Mouse (Mus musculus) MEL (cell line): ENCODE measurements around the gene Flrt2. TPM values are rescaled to one million over a fixed set of nuclear protein-coding genes. Genes with fewer than 3 reads are reported as not detected.

Experiments used
- DNase-seq: peaks from one replicate; pipeline ENCODE4 v3.0.0; 2011; ENCODE audit warnings: low read depth, low spot score
- H3K27ac ChIP-seq: 2 replicates; pipeline ENCODE4 v1.5.1; 2012; ENCODE audit warnings: low read depth, mild to moderate bottlenecking, control low read depth, low read length, moderate library complexity; ENCODE audit not compliant: control insufficient read depth
- H3K27me3 ChIP-seq, 2 experiments: fragments of 150-350 bp in 1 of 2; sonication (generic) in 1 of 2; 2 replicates each; pipeline ENCODE4 v1.6.1; 2012; ENCODE audit warnings: low read length in 2 of 2, mild to moderate bottlenecking in 2 of 2, improper control_type of control experiment in 1 of 2, moderate library complexity in 1 of 2; ENCODE audit not compliant: insufficient read depth in 2 of 2, control insufficient read depth in 1 of 2
- H3K36me3 ChIP-seq, 2 experiments: 2 replicates each; pipeline ENCODE4 v1.6.1; 2012 to 2014; ENCODE audit warnings: low read length in 2 of 2, improper control_type of control experiment in 1 of 2, inconsistent platforms in 1 of 2, mild to moderate bottlenecking in 1 of 2; ENCODE audit not compliant: insufficient read depth in 2 of 2, control insufficient read depth in 1 of 2
- H3K4me1 ChIP-seq, 2 experiments: fragments of 150-350 bp in 1 of 2; sonication (generic) in 1 of 2; 2 replicates each; pipeline ENCODE4 v1.6.1; 2012; ENCODE audit warnings: low read length in 2 of 2, improper control_type of control experiment in 1 of 2, mild to moderate bottlenecking in 1 of 2; ENCODE audit not compliant: insufficient read depth in 2 of 2, control insufficient read depth in 1 of 2
- H3K4me3 ChIP-seq, 2 experiments: fragments of 150-350 bp in 1 of 2; sonication (generic) in 1 of 2; 2 replicates each; pipeline ENCODE4 v1.5.1; 2012; ENCODE audit warnings: low read depth in 2 of 2, low read length in 2 of 2, mild to moderate bottlenecking in 2 of 2, moderate library complexity in 2 of 2, control low read depth in 1 of 2, improper control_type of control experiment in 1 of 2; ENCODE audit not compliant: control insufficient read depth in 1 of 2, insufficient read depth in 1 of 2
- H3K79me2 ChIP-seq: 2 replicates; pipeline ENCODE4 v1.6.1; 2012; ENCODE audit warnings: mild to moderate bottlenecking, low read length, moderate library complexity; ENCODE audit not compliant: control insufficient read depth, poor library complexity, insufficient read depth
- H3K9ac ChIP-seq: 2 replicates; pipeline ENCODE4 v1.6.1; 2012; ENCODE audit warnings: low read depth, mild to moderate bottlenecking, control low read depth, low read length, moderate library complexity; ENCODE audit not compliant: control insufficient read depth, poor library complexity, severe bottlenecking
- H3K9me3 ChIP-seq: fragments of 150-350 bp; sonication (generic); replicated peaks from 2 replicates; pipeline ENCODE4 v1.6.1; 2012; ENCODE audit warnings: mild to moderate bottlenecking, low read length, improper control_type of control experiment, moderate library complexity; ENCODE audit not compliant: insufficient read depth
- BHLHE40 ChIP-seq: IDR thresholded peaks from 2 replicates; pipeline ENCODE4 v1.6.1; 2012; ENCODE audit warnings: low read depth, mild to moderate bottlenecking, inconsistent platforms, low read length, improper control_type of control experiment, borderline replicate concordance
- CHD2 ChIP-seq: IDR thresholded peaks from 2 replicates; pipeline ENCODE4 v1.6.1; 2011; ENCODE audit warnings: low read length, improper control_type of control experiment
- E2F4 ChIP-seq: IDR thresholded peaks from 2 replicates; pipeline ENCODE4 v1.6.1; 2011; ENCODE audit warnings: low read depth, low read length, improper control_type of control experiment, borderline replicate concordance
- ELF1 ChIP-seq: IDR thresholded peaks from 2 replicates; pipeline ENCODE4 v1.6.1; 2014; ENCODE audit warnings: low read depth, mild to moderate bottlenecking, inconsistent platforms, low read length, improper control_type of control experiment, moderate library complexity
- GABPA ChIP-seq: IDR thresholded peaks from 2 replicates; pipeline ENCODE4 v1.6.1; 2012; ENCODE audit warnings: low read depth, mild to moderate bottlenecking, inconsistent platforms, low read length, improper control_type of control experiment, moderate library complexity
- HCFC1 ChIP-seq: IDR thresholded peaks from 2 replicates; pipeline ENCODE4 v1.6.1; 2012; ENCODE audit warnings: low read depth, mild to moderate bottlenecking, inconsistent platforms, low read length, improper control_type of control experiment, moderate library complexity
- JUND ChIP-seq: IDR thresholded peaks from 2 replicates; pipeline ENCODE4 v1.6.1; 2011; ENCODE audit warnings: low read depth, mild to moderate bottlenecking, improper control_type of control experiment, low read length
- MAX ChIP-seq: IDR thresholded peaks from 2 replicates; pipeline ENCODE4 v1.6.1; 2011; ENCODE audit warnings: low read length, improper control_type of control experiment
- MAZ ChIP-seq: IDR thresholded peaks from 2 replicates; pipeline ENCODE4 v1.6.1; 2012; ENCODE audit warnings: low read depth, mild to moderate bottlenecking, inconsistent platforms, low read length, improper control_type of control experiment
- MEF2A ChIP-seq: IDR thresholded peaks from 2 replicates; pipeline ENCODE4 v1.6.1; 2014; ENCODE audit warnings: low read depth, mild to moderate bottlenecking, inconsistent platforms, low read length, improper control_type of control experiment; ENCODE audit not compliant: poor library complexity, insufficient replicate concordance, severe bottlenecking; ENCODE audit errors: extremely low read depth
- MXI1 ChIP-seq: IDR thresholded peaks from 2 replicates; pipeline ENCODE4 v1.6.1; 2011; ENCODE audit warnings: mild to moderate bottlenecking, low read depth, low read length, improper control_type of control experiment
- MYB ChIP-seq: IDR thresholded peaks from 2 replicates; pipeline ENCODE4 v1.6.1; 2011; ENCODE audit warnings: mild to moderate bottlenecking, low read depth, low read length, improper control_type of control experiment
- MYC ChIP-seq: IDR thresholded peaks from 2 replicates; pipeline ENCODE4 v1.6.1; 2011; ENCODE audit warnings: low read depth, mild to moderate bottlenecking, low read length, improper control_type of control experiment, moderate library complexity
- NELFE ChIP-seq: IDR thresholded peaks from 2 replicates; pipeline ENCODE4 v1.6.1; 2011; ENCODE audit warnings: low read depth, low read length, improper control_type of control experiment
- NRF1 ChIP-seq: IDR thresholded peaks from 2 replicates; pipeline ENCODE4 v1.6.1; 2014; ENCODE audit warnings: low read depth, mild to moderate bottlenecking, inconsistent platforms, low read length, improper control_type of control experiment, moderate library complexity; ENCODE audit not compliant: poor library complexity, insufficient read depth, severe bottlenecking
- RAD21 ChIP-seq: IDR thresholded peaks from 2 replicates; pipeline ENCODE4 v1.6.1; 2011; ENCODE audit warnings: mild to moderate bottlenecking, low read depth, low read length, improper control_type of control experiment
- SMC3 ChIP-seq: IDR thresholded peaks from 2 replicates; pipeline ENCODE4 v1.6.1; 2011; ENCODE audit warnings: low read depth, low read length, improper control_type of control experiment
- TAL1 ChIP-seq: IDR thresholded peaks from 2 replicates; pipeline ENCODE4 v1.6.1; 2012; ENCODE audit warnings: mild to moderate bottlenecking, inconsistent platforms, low read length, moderate library complexity, mixed read lengths
- UBTF ChIP-seq: IDR thresholded peaks from 2 replicates; pipeline ENCODE4 v1.6.1; 2012; ENCODE audit warnings: low read depth, mild to moderate bottlenecking, inconsistent platforms, low read length, improper control_type of control experiment, moderate library complexity, borderline replicate concordance; ENCODE audit not compliant: insufficient read depth
- USF2 ChIP-seq, 2 experiments: IDR thresholded peaks; 2 replicates each; pipeline ENCODE4 v1.6.1; 2011 to 2012; ENCODE audit warnings: improper control_type of control experiment in 2 of 2, low read length in 2 of 2, borderline replicate concordance in 1 of 2, inconsistent platforms in 1 of 2, low read depth in 1 of 2, mild to moderate bottlenecking in 1 of 2; ENCODE audit not compliant: insufficient read depth in 1 of 2
- ZKSCAN1 ChIP-seq: IDR thresholded peaks from 2 replicates; pipeline ENCODE4 v1.6.1; 2012; ENCODE audit warnings: low read depth, mild to moderate bottlenecking, inconsistent platforms, low read length, improper control_type of control experiment, moderate library complexity
- ZMIZ1 ChIP-seq: IDR thresholded peaks from 2 replicates; pipeline ENCODE4 v1.6.1; 2012; ENCODE audit warnings: low read depth, mild to moderate bottlenecking, inconsistent platforms, low read length, improper control_type of control experiment, moderate library complexity
- ZNF384 ChIP-seq: IDR thresholded peaks from 2 replicates; pipeline ENCODE4 v1.6.1; 2012; ENCODE audit warnings: low read depth, mild to moderate bottlenecking, inconsistent platforms, low read length, improper control_type of control experiment
- polyA plus RNA-seq, 2 experiments: library from polyadenylated mRNA; stranded (reverse) in 1 of 2; unstranded in 1 of 2; fragments of >175 nt in 1 of 2; fragments of >200 nt in 1 of 2; gene quantifications; 2 replicates each; pipeline versions ENCODE4 v1.2.1 to v1.2.4; 2012; ENCODE audit warnings: low replicate concordance in 2 of 2, low read depth in 1 of 2; ENCODE audit not compliant: insufficient read length in 2 of 2, insufficient read depth in 1 of 2, missing spikeins in 1 of 2
- total RNA-seq: library from RNA; depleted of rRNA; stranded (reverse); fragments of 300-350 nt; gene quantifications from 2 replicates; pipeline ENCODE4 v1.2.3, GENCODE M21; 2012

Flrt2 gene
- total and polyA plus RNA-seq, 3 experiments = not detected

GRCm38 (mm10) chr12:95738491-95739135 lies 46.6 kb downstream of the Flrt2 start:
- no peaks in the 10 kb centered on the region for H3K36me3 ChIP-seq
- TF ChIP-seq MXI1 (no peak), JUND (no peak), GABPA (no peak), NELFE (no peak), NRF1 (no peak), ZKSCAN1 (no peak), TAL1 (no peak), ZMIZ1 (no peak), USF2 (IDR thresholded peaks at IDR 0.05; ENCODE audit: borderline replicate concordance in 1 of 2, insufficient read depth in 1 of 2, low read depth in 1 of 2, low read length in 2 of 2) (no peak), ZNF384 (no peak), UBTF (no peak), ELF1 (no peak), E2F4 (no peak), BHLHE40 (no peak), MYC (no peak)

GRCm38 (mm10) chr12:95739739-95740138 lies 47.7 kb downstream of the Flrt2 start:
- Histone ChIP-seq H3K9me3 (no peaks in the 10 kb centered on the region), H3K79me2 (no peaks in the 10 kb centered on the region), H3K9ac (no peak overlapping the region), H3K36me3 (no peaks in the 10 kb centered on the region), H3K27me3 (no peaks in the 10 kb centered on the region), H3K27ac (no peak overlapping the region), H3K4me3 (no peak overlapping the region), H3K4me1 (no peaks in the 10 kb centered on the region)
- DNase-seq = no peak
- TF ChIP-seq RAD21 (no peak), NRF1 (no peak), MEF2A (no peak), BHLHE40 (no peak), HCFC1 (no peak), SMC3 (no peak), CHD2 (no peak), MAX (no peak), E2F4 (no peak), TAL1 (no peak), MAZ (no peak), MYB (no peak)

More at GRCm38 (mm10) chr12:95738491-95739135, 46.6 kb downstream of the Flrt2 start:
- Histone ChIP-seq H3K4me1 (no peaks in the 10 kb centered on the region), H3K9me3 (no peaks in the 10 kb centered on the region), H3K9ac (no peak overlapping the region), H3K4me3 (no peak overlapping the region), H3K79me2 (no peaks in the 10 kb centered on the region), H3K27me3 (no peaks in the 10 kb centered on the region), H3K27ac (no peak overlapping the region)
- no peak for DNase-seq
